Mouse (Mus musculus): ENCODE measurements around the gene Snrpb2. TPM values are rescaled to one million over a fixed set of nuclear protein-coding genes. Genes with fewer than 3 reads are reported as not detected.

Snrpb2 gene
- total and polyA plus RNA-seq, 3 experiments: 31.0 to 201 (median 116) TPM

DNA sequence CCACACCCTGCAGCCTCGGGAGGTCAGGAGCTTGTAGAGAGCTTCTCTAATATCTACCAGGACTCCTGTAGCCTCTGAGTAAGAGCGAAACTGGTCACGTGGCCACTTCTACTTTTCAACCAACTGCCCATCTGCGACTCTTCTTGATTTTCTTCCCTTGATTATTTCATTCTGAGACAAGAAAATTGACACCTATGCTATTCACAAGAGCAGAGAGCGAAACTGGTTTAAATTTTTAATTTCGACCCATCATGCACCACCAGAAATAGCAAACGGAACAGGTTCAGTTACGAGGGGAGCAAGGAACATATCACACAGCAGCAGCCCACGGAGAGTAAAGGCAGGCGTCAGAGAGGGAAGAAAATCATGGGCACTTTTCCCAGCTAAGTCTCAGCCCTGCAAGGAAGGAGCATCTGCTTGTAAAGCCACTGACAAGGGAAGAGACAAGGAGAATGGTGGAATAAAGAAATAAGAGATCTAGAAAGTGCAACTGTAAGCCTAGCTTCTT is 27.7 kb upstream of the Snrpb2 start:
- dilution Hi-C loops (cut with MboI; ENCODE audit: extremely low pct_ligation_motif_present, extremely low pct_unique_long_range_greater_than_20kb, low sequenced_read_pairs) (no loop called here), in situ Hi-C loops (cut with MboI; ENCODE audit: low pct_ligation_motif_present, low pct_unique_long_range_greater_than_20kb, low sequenced_read_pairs) (no loop called here)
- Histone ChIP-seq H3K4me3 (replicated peaks in 1 of 3; ENCODE audit: low read depth in 2 of 3, low read length in 2 of 3, poor library complexity in 1 of 3) (peak overlapping the region in 1 of 3 experiments; percentile 23), H3K4me1 (ENCODE audit: control insufficient read depth in 1 of 2, insufficient read depth in 2 of 2) (peaks cover 0 to 10% of the 10 kb centered on the region in 2 experiments; a peak in 2 of 4 replicates), H3K9ac (ENCODE audit: insufficient read depth, low read depth) (no peak overlapping the region), H3K36me3 (replicated peaks in 1 of 2; ENCODE audit: control insufficient read depth in 1 of 2, insufficient read depth in 1 of 2, low read length in 1 of 2) (no peaks in the 10 kb centered on the region), H3K4me2 (ENCODE audit: insufficient read depth, low read depth, poor library complexity, severe bottlenecking) (peak overlapping the region; percentile 78), H3K27ac (ENCODE audit: insufficient read depth, low read depth) (no peak overlapping the region), H3K9me3 (replicated peaks; ENCODE audit: low read length) (no peaks in the 10 kb centered on the region), H3K79me2 (replicated peaks; ENCODE audit: control insufficient read depth, extremely low read depth, insufficient read depth, poor library complexity, severe bottlenecking) (no peaks in the 10 kb centered on the region), H3K27me3 (replicated peaks) (peaks cover 8% of the 10 kb centered on the region)
- peak; percentile 63 for DNase-seq (ENCODE audit: extremely low read depth)
- TF ChIP-seq ZKSCAN1 (IDR thresholded peaks at IDR 0.05; ENCODE audit: borderline replicate concordance, low read depth, low read length) (no peak), JUND (conservative IDR thresholded peaks at IDR 0.05; ENCODE audit: low read depth, low read length) (peak; percentile 87), JUN (IDR thresholded peaks at IDR 0.05; ENCODE audit: insufficient read depth, low read depth, low read length) (peak; percentile 73), UBTF (IDR thresholded peaks at IDR 0.05; ENCODE audit: low read depth, low read length) (no peak), E2F4 (IDR thresholded peaks at IDR 0.05; ENCODE audit: insufficient replicate concordance, low read depth, low read length) (no peak), IRF4 (IDR thresholded peaks at IDR 0.05; ENCODE audit: low read depth, low read length) (peak; percentile 92), USF1 (IDR thresholded peaks at IDR 0.05; ENCODE audit: low read depth, low read length) (peak; percentile 90), USF2 (conservative IDR thresholded peaks at IDR 0.05; ENCODE audit: low read depth, low read length) (peak; percentile 93), SIN3A (IDR thresholded peaks at IDR 0.05; ENCODE audit: low read length) (no peak), POLR2A (IDR thresholded peaks at IDR 0.05; ENCODE audit: low read depth, low read length) (no peak), POLR2AphosphoS2 (IDR thresholded peaks at IDR 0.05; ENCODE audit: low read depth, low read length) (no peak), CHD1 (IDR thresholded peaks at IDR 0.05; ENCODE audit: low read depth, low read length) (no peak), BHLHE40 (IDR thresholded peaks at IDR 0.05; ENCODE audit: low read depth, low read length) (peak; percentile 93), TBP (conservative IDR thresholded peaks at IDR 0.05; ENCODE audit: low read depth, low read length) (no peak), EP300 (IDR thresholded peaks at IDR 0.05; ENCODE audit: low read length) (peak; percentile 57), RAD21 (IDR thresholded peaks at IDR 0.05; ENCODE audit: low read depth, low read length) (no peak), MAX (IDR thresholded peaks at IDR 0.05; ENCODE audit: low read length) (peak; percentile 91)

DNA sequence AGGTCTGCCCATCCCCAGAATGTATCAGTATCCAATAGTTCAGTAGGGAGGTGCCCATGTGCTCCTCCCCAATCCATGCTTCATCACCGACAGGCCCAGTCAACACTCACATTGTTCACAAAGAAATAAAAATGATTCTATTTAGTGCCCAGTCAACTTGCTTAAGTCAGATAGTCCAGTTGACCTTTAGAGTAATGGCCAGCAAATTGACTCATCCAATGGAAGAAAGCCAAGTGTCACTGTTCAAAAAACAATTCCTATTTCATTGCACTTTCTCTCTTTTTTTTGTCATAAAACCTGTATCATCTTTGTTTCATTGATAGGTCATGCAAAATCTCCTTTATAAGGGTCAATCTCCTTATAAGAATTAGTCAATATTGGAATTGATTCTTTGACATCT is 21.2 kb upstream of the Snrpb2 start:
- in situ Hi-C loops (cut with MboI; ENCODE audit: low pct_ligation_motif_present, low pct_unique_long_range_greater_than_20kb, low sequenced_read_pairs) (no loop called here), dilution Hi-C loops (cut with MboI; ENCODE audit: extremely low pct_ligation_motif_present, extremely low pct_unique_long_range_greater_than_20kb, low sequenced_read_pairs) (no loop called here)
- no peak for TF ChIP-seq UBTF (IDR thresholded peaks at IDR 0.05; ENCODE audit: low read depth, low read length)
- TF ChIP-seq EP300 (IDR thresholded peaks at IDR 0.05; ENCODE audit: low read length): no peak
- no peak for TF ChIP-seq RAD21 (IDR thresholded peaks at IDR 0.05; ENCODE audit: low read depth, low read length)
- H3K4me1 ChIP-seq (ENCODE audit: control insufficient read depth in 1 of 2, insufficient read depth in 2 of 2): no peaks in the 10 kb centered on the region
- no peak overlapping the region for H3K9ac ChIP-seq (ENCODE audit: insufficient read depth, low read depth)
- DNase-seq (ENCODE audit: extremely low read depth): no peak
- no peaks in the 10 kb centered on the region for H3K9me3 ChIP-seq (replicated peaks; ENCODE audit: low read length)
- H3K79me2 ChIP-seq (replicated peaks; ENCODE audit: control insufficient read depth, extremely low read depth, insufficient read depth, poor library complexity, severe bottlenecking): no peaks in the 10 kb centered on the region
- H3K27ac ChIP-seq (ENCODE audit: insufficient read depth, low read depth): no peak overlapping the region
- no peaks in the 10 kb centered on the region for H3K36me3 ChIP-seq (replicated peaks in 1 of 2; ENCODE audit: control insufficient read depth in 1 of 2, insufficient read depth in 1 of 2, low read length in 1 of 2)
- H3K4me3 ChIP-seq (replicated peaks in 1 of 3; ENCODE audit: low read depth in 2 of 3, low read length in 2 of 3, poor library complexity in 1 of 3): no peak overlapping the region
- H3K27me3 ChIP-seq (replicated peaks): no peaks in the 10 kb centered on the region
- H3K4me2 ChIP-seq (ENCODE audit: insufficient read depth, low read depth, poor library complexity, severe bottlenecking): no peak overlapping the region
